Mouse (Mus musculus) 3T3-L1 (cell line): ENCODE results near the gene Mymx.

ENCODE experiments used
- DNase-seq: peaks from one replicate; pipeline ENCODE4 v3.0.0-alpha.2; 2015; ENCODE audit warnings: low read depth, low spot score

Gene Mymx

DNA sequence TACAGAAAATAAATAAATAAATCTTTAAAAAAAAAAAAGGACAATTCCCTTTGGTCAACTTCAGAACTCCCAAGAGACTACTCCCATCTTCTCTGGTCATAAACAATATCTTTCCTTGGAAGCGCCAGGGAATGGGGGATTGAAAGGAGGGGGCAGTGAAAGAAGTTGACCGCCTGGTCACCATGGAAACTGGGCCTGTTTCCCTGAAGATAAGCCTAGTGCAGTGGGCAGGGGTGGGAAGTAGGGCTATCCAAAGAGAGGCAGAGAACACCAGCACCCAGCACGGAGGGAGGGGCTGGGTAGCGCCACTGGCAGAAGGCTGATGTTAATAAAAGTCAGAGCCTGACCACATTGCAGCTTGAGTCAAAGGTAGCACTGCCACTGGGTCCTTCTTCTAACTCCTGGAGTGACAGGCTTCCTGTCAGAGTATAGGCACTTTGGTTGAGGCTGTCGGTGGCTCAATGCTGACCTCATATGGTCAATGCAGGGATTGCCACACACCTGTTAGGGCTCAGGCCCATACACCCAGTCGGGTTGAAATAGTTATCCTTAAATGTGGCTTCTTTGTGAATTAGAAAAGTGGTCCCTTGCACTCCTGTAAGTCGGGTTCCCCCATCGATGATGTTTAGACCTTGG lies 50.0 kb downstream of the Mymx start:
- DNase-seq, result peak; percentile 85

DNA sequence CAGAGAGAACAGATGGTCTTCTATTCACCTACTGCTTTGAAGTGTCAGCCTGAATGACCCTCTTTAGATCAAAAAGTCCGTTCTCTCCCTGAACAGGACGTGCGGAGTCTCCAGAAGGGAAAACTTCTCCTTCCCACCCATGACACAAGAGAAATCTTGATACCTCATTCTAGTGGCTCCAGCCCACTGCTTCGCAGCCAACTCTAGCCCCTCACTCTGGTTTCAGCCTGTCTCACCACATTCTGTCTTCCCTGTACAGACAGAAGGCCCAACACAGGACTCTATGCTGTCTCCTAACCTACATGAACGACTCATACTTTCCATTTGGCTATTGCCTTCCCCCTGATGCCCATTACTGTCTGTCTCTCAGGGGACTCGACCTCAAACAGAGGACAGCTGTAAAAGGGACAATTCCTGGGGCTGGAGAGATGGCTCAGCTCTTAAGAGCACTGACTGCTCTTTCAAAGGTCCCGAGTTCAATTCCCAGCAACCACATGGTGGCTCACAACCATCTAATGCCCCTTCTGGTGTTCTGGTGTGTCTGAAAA lies 50.6 kb downstream of the Mymx start:
- peak; percentile 25 for DNase-seq
